Mouse (Mus musculus) mouse embryonic stem cell (cell line): ENCODE measurements around the gene Gm45713.
"Not testable (repeated sequence)": the region's sequence is repeated elsewhere in the genome, so short reads cannot be mapped to it uniquely, and the experiment has no call there.

Experiments used
- in situ Hi-C, 2 experiments: fragments of 300-500 bp; cut with MboI; formaldehyde crosslinking; loops; 1 replicate in 1 of 2; 3 replicates in 1 of 2; pipeline ENCODE4 v1.14.3; 2019 to 2020; ENCODE audit warnings: low sequenced_read_pairs in 2 of 2, low pct_unique_long_range_greater_than_20kb in 1 of 2, mixed read lengths in 1 of 2; ENCODE audit not compliant: unreplicated experiment in 1 of 2

Gene Gm45713

GRCm38 (mm10) chr7:45107052-45107645 lies 28.9 kb downstream of the Gm45713 start:
- in situ Hi-C loops, result no loop called here

- in situ Hi-C loops, result no loop called here
These were observed 29.6 kb downstream of the Gm45713 start for GRCm38 (mm10) chr7:45106441-45106840.

- in situ Hi-C loops, result no loop called here
These were observed 30.5 kb downstream of the Gm45713 start for GRCm38 (mm10) chr7:45105491-45105890.

GRCm38 (mm10) chr7:45104941-45105340 lies 31.1 kb downstream of the Gm45713 start:
- in situ Hi-C loops, result no loop called here

GRCm38 (mm10) chr7:45103652-45104180 lies 32.3 kb downstream of the Gm45713 start, which contains the start of gene Fcgrt:
Gene Fcgrt, minus strand, starts transcription at chr7:45103851.
- in situ Hi-C loops, result no loop called here

- in situ Hi-C loops, result no loop called here
These were observed 33.0 kb downstream of the Gm45713 start for GRCm38 (mm10) chr7:45102940-45103585.

GRCm38 (mm10) chr7:45102441-45102840 lies 33.6 kb downstream of the Gm45713 start:
- in situ Hi-C loops, result no loop called here

GRCm38 (mm10) chr7:45100046-45100445 lies 36.0 kb downstream of the Gm45713 start:
- in situ Hi-C loops, result no loop called here

- in situ Hi-C loops, result no loop called here
These were observed 37.3 kb downstream of the Gm45713 start for GRCm38 (mm10) chr7:45098541-45099240.

GRCm38 (mm10) chr7:45097479-45097878 lies 38.6 kb downstream of the Gm45713 start:
- in situ Hi-C loops, result no loop called here

- in situ Hi-C loops, result not testable (repeated sequence)
These were observed 40.1 kb downstream of the Gm45713 start for GRCm38 (mm10) chr7:45095965-45096364.

GRCm38 (mm10) chr7:45095367-45095766 lies 40.7 kb downstream of the Gm45713 start:
- in situ Hi-C loops, result no loop called here

- in situ Hi-C loops, result no loop called here
These were observed 41.9 kb downstream of the Gm45713 start for GRCm38 (mm10) chr7:45094121-45094520.

GRCm38 (mm10) chr7:45093516-45093905 lies 42.5 kb downstream of the Gm45713 start:
- in situ Hi-C loops, result no loop called here

GRCm38 (mm10) chr7:45092828-45093515 lies 43.1 kb downstream of the Gm45713 start:
- in situ Hi-C loops, result no loop called here

- in situ Hi-C loops, result no loop called here
These were observed 44.0 kb downstream of the Gm45713 start, which contains the start of gene Rcn3 for GRCm38 (mm10) chr7:45092048-45092447. Gene Rcn3, minus strand, starts transcription at chr7:45092221.

- in situ Hi-C loops, result no loop called here
These were observed 44.7 kb downstream of the Gm45713 start for GRCm38 (mm10) chr7:45091001-45091990.
